Mouse (Mus musculus): ENCODE data around the gene Spon1. TPM values are rescaled to one million over a fixed set of nuclear protein-coding genes. Genes with fewer than 3 reads are reported as not detected.

Spon1 gene
- total and polyA plus RNA-seq, 3 experiments: not detected

- H3K36me3 ChIP-seq (ENCODE audit: control insufficient read depth in 1 of 2, insufficient read depth in 2 of 2, low read length in 2 of 2): no peaks in the 10 kb centered on the region
- DNase-seq (ENCODE audit: low read depth, low spot score): no peak
- no peak overlapping the region for H3K4me3 ChIP-seq (ENCODE audit: control insufficient read depth in 1 of 2, insufficient read depth in 1 of 2, low read depth in 2 of 2, low read length in 2 of 2)
- H3K79me2 ChIP-seq (ENCODE audit: control insufficient read depth, insufficient read depth, low read length, poor library complexity): no peaks in the 10 kb centered on the region
- no peak overlapping the region for H3K27ac ChIP-seq (ENCODE audit: control insufficient read depth, low read depth, low read length)
- H3K4me1 ChIP-seq (ENCODE audit: control insufficient read depth in 1 of 2, insufficient read depth in 2 of 2, low read length in 2 of 2): no peaks in the 10 kb centered on the region
- H3K9ac ChIP-seq (ENCODE audit: control insufficient read depth, low read depth, low read length, poor library complexity, severe bottlenecking): no peak overlapping the region
- no peak for TF ChIP-seq BHLHE40 (IDR thresholded peaks at IDR 0.05; ENCODE audit: borderline replicate concordance, low read depth, low read length)
- TF ChIP-seq E2F4 (IDR thresholded peaks at IDR 0.05; ENCODE audit: borderline replicate concordance, low read depth, low read length): no peak
- no peak for TF ChIP-seq RCOR1 (IDR thresholded peaks at IDR 0.05; ENCODE audit: low read depth, low read length)
- TF ChIP-seq NRF1 (IDR thresholded peaks at IDR 0.05; ENCODE audit: insufficient read depth, low read depth, low read length, poor library complexity, severe bottlenecking): no peak
- TF ChIP-seq ETS1 (IDR thresholded peaks at IDR 0.05; ENCODE audit: low read depth, low read length): no peak
- no peaks in the 10 kb centered on the region for H3K27me3 ChIP-seq (ENCODE audit: control insufficient read depth in 1 of 2, insufficient read depth in 2 of 2, low read length in 2 of 2)
- H3K9me3 ChIP-seq (replicated peaks; ENCODE audit: insufficient read depth, low read length): no peaks in the 10 kb centered on the region
Observed at GRCm38 (mm10) chr7:113826510-113826909, 60.7 kb downstream of the Spon1 start.

GRCm38 (mm10) chr7:113828122-113828571 is 62.3 kb downstream of the Spon1 start:
- Histone ChIP-seq H3K79me2 (ENCODE audit: control insufficient read depth, insufficient read depth, low read length, poor library complexity) (no peaks in the 10 kb centered on the region), H3K9ac (ENCODE audit: control insufficient read depth, low read depth, low read length, poor library complexity, severe bottlenecking) (no peak overlapping the region), H3K27me3 (ENCODE audit: control insufficient read depth in 1 of 2, insufficient read depth in 2 of 2, low read length in 2 of 2) (no peaks in the 10 kb centered on the region), H3K4me1 (ENCODE audit: control insufficient read depth in 1 of 2, insufficient read depth in 2 of 2, low read length in 2 of 2) (no peaks in the 10 kb centered on the region), H3K36me3 (ENCODE audit: control insufficient read depth in 1 of 2, insufficient read depth in 2 of 2, low read length in 2 of 2) (no peaks in the 10 kb centered on the region), H3K9me3 (replicated peaks; ENCODE audit: insufficient read depth, low read length) (no peaks in the 10 kb centered on the region), H3K27ac (ENCODE audit: control insufficient read depth, low read depth, low read length) (no peak overlapping the region), H3K4me3 (ENCODE audit: control insufficient read depth in 1 of 2, insufficient read depth in 1 of 2, low read depth in 2 of 2, low read length in 2 of 2) (no peak overlapping the region)
- no peak for TF ChIP-seq CHD2 (IDR thresholded peaks at IDR 0.05; ENCODE audit: low read length)
- no peak for TF ChIP-seq MAZ (IDR thresholded peaks at IDR 0.05; ENCODE audit: low read depth, low read length)
- TF ChIP-seq MYB (IDR thresholded peaks at IDR 0.05; ENCODE audit: low read depth, low read length): no peak
- TF ChIP-seq MYC (IDR thresholded peaks at IDR 0.05; ENCODE audit: low read depth, low read length): no peak
- TF ChIP-seq TAL1 (IDR thresholded peaks at IDR 0.05; ENCODE audit: low read length): no peak
- no peak for TF ChIP-seq ZC3H11A (IDR thresholded peaks at IDR 0.05; ENCODE audit: low read depth, low read length)
- TF ChIP-seq JUND (IDR thresholded peaks at IDR 0.05; ENCODE audit: low read depth, low read length): no peak
- TF ChIP-seq UBTF (IDR thresholded peaks at IDR 0.05; ENCODE audit: borderline replicate concordance, insufficient read depth, low read depth, low read length): no peak
- no peak for TF ChIP-seq ETS1 (IDR thresholded peaks at IDR 0.05; ENCODE audit: low read depth, low read length)
- no peak for TF ChIP-seq ZMIZ1 (IDR thresholded peaks at IDR 0.05; ENCODE audit: low read depth, low read length)
- TF ChIP-seq MEF2A (IDR thresholded peaks at IDR 0.05; ENCODE audit: extremely low read depth, insufficient replicate concordance, low read depth, low read length, poor library complexity, severe bottlenecking): no peak
- TF ChIP-seq CTCF (IDR thresholded peaks at IDR 0.05 in 2 of 3, conservative IDR thresholded peaks at IDR 0.05 in 1 of 3; ENCODE audit: control insufficient read depth in 1 of 3, insufficient read depth in 1 of 3, low read depth in 2 of 3, low read length in 3 of 3, poor library complexity in 1 of 3, severe bottlenecking in 1 of 3): no peak
- DNase-seq (ENCODE audit: low read depth, low spot score): no peak

Measured in MEL (cell line).